In genomic region chr12:84890289-84890688, GRCm38 (mm10) we compare ENCODE assay signal across 29 mouse cellular contexts. TPM values are rescaled to one million over a fixed set of nuclear protein-coding genes. Genes with fewer than 3 reads are reported as not detected.
A peak's percentile ranks its signal among the peaks of the same experiment; 100 is the strongest.
DNase-seq lines count a peak whose midpoint lies in the region; ATAC-seq and TF ChIP-seq lines count a peak whose summit lies in the region.
"Had no signal": no experiment of that assay in that cellular context is flagged by ENCODE, and none has a peak within 500 bp of the region (broad histone marks: within the 10 kb centered on the region; RNA-seq: fewer than 3 reads in every experiment).

No protein-coding gene starts in this region.

- CTCF ChIA-PET in Patski (lab: Charles Lee), result interaction anchor here (2.0 to 2.4 kb wide), 2 partner anchors 12 to 14 kb away, joined by 6 read pairs; partner anchors contain the start of gene Ltbp2

- H3K9ac ChIP-seq in heart, embryonic 11.5 days (ENCODE audit: low read depth, low read length), result no peak overlapping the region
- H3K9ac ChIP-seq in kidney, embryonic 14.5 days (ENCODE audit: low read depth, low read length), result no peak overlapping the region
- H3K9ac ChIP-seq: embryonic facial prominence, embryonic 13.5 days; forebrain, embryonic 15.5 days; heart, embryonic 12.5 days; hindbrain, embryonic 13.5 days; lung, embryonic 15.5 days; midbrain, embryonic 13.5 days; neural tube, embryonic 13.5 days; stomach, embryonic 15.5 days had no signal

- peaks cover 6% of the 10 kb centered on the region for H3K27me3 ChIP-seq in heart, embryonic 10.5 days (ENCODE audit: insufficient read depth, poor library complexity, severe bottlenecking)
- no peaks in the 10 kb centered on the region for H3K27me3 ChIP-seq in heart, embryonic 11.5 days (ENCODE audit: control insufficient read depth, insufficient read depth, low read length)
- no peaks in the 10 kb centered on the region for H3K27me3 ChIP-seq in Patski
- no peaks in the 10 kb centered on the region for H3K27me3 ChIP-seq in kidney, embryonic 14.5 days (ENCODE audit: control insufficient read depth, insufficient read depth, low read length)
- H3K27me3 ChIP-seq: embryonic facial prominence, embryonic 13.5 days; forebrain, embryonic 15.5 days; hindbrain, embryonic 13.5 days; midbrain, embryonic 13.5 days; neural tube, embryonic 13.5 days; stomach, embryonic 15.5 days had no signal

- H3K4me1 ChIP-seq in heart, embryonic 10.5 days, result no peaks in the 10 kb centered on the region
- H3K4me1 ChIP-seq in heart, embryonic 11.5 days (ENCODE audit: control insufficient read depth, insufficient read depth, low read length), result no peaks in the 10 kb centered on the region
- no peaks in the 10 kb centered on the region for H3K4me1 ChIP-seq in kidney, embryonic 14.5 days (ENCODE audit: control insufficient read depth, insufficient read depth, low read length)
- H3K4me1 ChIP-seq: forebrain, embryonic 10.5 days; forebrain, embryonic 15.5 days; heart, embryonic 12.5 days; midbrain, embryonic 13.5 days; neural tube, embryonic 13.5 days; stomach, embryonic 15.5 days had no signal

- WGBS in heart, embryonic 10.5 days, result 63% methylated on average over 15 of the region's 15 CpGs
- 58% methylated on average over 15 of the region's 15 CpGs for WGBS in heart, embryonic 11.5 days (ENCODE audit: insufficient replicate concordance)
- 47% methylated on average over 15 of the region's 15 CpGs for WGBS in kidney, embryonic 14.5 days

- H3K36me3 ChIP-seq in heart, embryonic 10.5 days, result no peaks in the 10 kb centered on the region
- no peaks in the 10 kb centered on the region for H3K36me3 ChIP-seq in heart, embryonic 11.5 days (ENCODE audit: control insufficient read depth, insufficient read depth, low read length)
- no peaks in the 10 kb centered on the region for H3K36me3 ChIP-seq in kidney, embryonic 14.5 days (ENCODE audit: control insufficient read depth, insufficient read depth, low read length)
- H3K36me3 ChIP-seq: embryonic facial prominence, embryonic 13.5 days; forebrain, embryonic 10.5 days; forebrain, embryonic 15.5 days; heart, embryonic 12.5 days; hindbrain, embryonic 13.5 days; lung, embryonic 15.5 days; midbrain, embryonic 13.5 days; neural tube, embryonic 13.5 days; stomach, embryonic 15.5 days had no signal

- no peaks in the 10 kb centered on the region for H3K9me3 ChIP-seq in heart, embryonic 10.5 days
- H3K9me3 ChIP-seq in heart, embryonic 11.5 days (replicated peaks; ENCODE audit: control insufficient read depth, low read length), result 0 out of 2 replicates have a peak, but pooled peaks cover 2% of the 10 kb centered on the region
- no peaks in the 10 kb centered on the region for H3K9me3 ChIP-seq in kidney, embryonic 14.5 days (ENCODE audit: control insufficient read depth, low read length)
- H3K9me3 ChIP-seq: embryonic facial prominence, embryonic 13.5 days; forebrain, embryonic 10.5 days; forebrain, embryonic 15.5 days; hindbrain, embryonic 13.5 days; lung, embryonic 15.5 days; midbrain, embryonic 13.5 days; neural tube, embryonic 13.5 days; stomach, embryonic 15.5 days had no signal

- DNase-seq in heart, embryonic 10.5 days (ENCODE audit: low spot score), result no peak
- peak; percentile 85 for DNase-seq in Patski (ENCODE audit: low read depth, low spot score)
- peak; percentile 22 to 66 for DNase-seq in kidney, postnatal 25 days
- no peak for DNase-seq in right cerebral cortex, postnatal 25 days
- DNase-seq in ovary, postnatal 14 days (ENCODE audit: low spot score), result no peak
- DNase-seq: adrenal gland, adult 2 months; cerebellum, adult 9-10 months; cerebellum, postnatal 36 days; embryo, embryonic 11 days; gastrocnemius, postnatal 25 days; heart, adult 11 months; heart, postnatal 4 days; layer of hippocampus, postnatal 36 days; right cerebral cortex, postnatal 14 days had no signal

- in situ Hi-C loops in Patski (cut with MboI; ENCODE audit: low pct_unique_long_range_greater_than_20kb), result no loop called here

- no peak overlapping the region for H3K4me2 ChIP-seq in heart, embryonic 11.5 days
- no peak overlapping the region for H3K4me2 ChIP-seq in kidney, embryonic 14.5 days (replicated peaks; ENCODE audit: low read depth, low read length)
- H3K4me2 ChIP-seq: embryonic facial prominence, embryonic 13.5 days; forebrain, embryonic 15.5 days; heart, embryonic 12.5 days; hindbrain, embryonic 13.5 days; liver, embryonic 11.5 days; lung, embryonic 15.5 days; midbrain, embryonic 13.5 days; neural tube, embryonic 13.5 days; stomach, embryonic 15.5 days had no signal

- no peak overlapping the region for H3K4me3 ChIP-seq in heart, embryonic 10.5 days
- H3K4me3 ChIP-seq in heart, embryonic 11.5 days (ENCODE audit: low read depth, low read length), result no peak overlapping the region
- no peak overlapping the region for H3K4me3 ChIP-seq in kidney, embryonic 14.5 days (ENCODE audit: low read length)
- H3K4me3 ChIP-seq: embryonic facial prominence, embryonic 13.5 days; forebrain, embryonic 10.5 days; forebrain, embryonic 15.5 days; heart, embryonic 12.5 days; hindbrain, embryonic 13.5 days; layer of hippocampus, adult 2 months; lung, embryonic 15.5 days; midbrain, embryonic 13.5 days; neural tube, embryonic 13.5 days; stomach, embryonic 15.5 days had no signal

- no peak for TF ChIP-seq CTCF in Patski (IDR thresholded peaks at IDR 0.05)

- no peak for ATAC-seq in heart, embryonic 11.5 days (replicated peaks; ENCODE audit: insufficient number of reproducible peaks, low FRiP score, low TSS enrichment)
- ATAC-seq in Patski, result peak; percentile 40
- ATAC-seq in kidney, embryonic 14.5 days (ENCODE audit: low FRiP score, low TSS enrichment), result peak; percentile 49; the same call in 1 of the 2 replicates
- ATAC-seq in CD4-positive, CD25-positive, alpha-beta regulatory T cell, adult 4 months, result no peak
- ATAC-seq: forebrain, embryonic 15.5 days; intestine, embryonic 16.5 days; midbrain, embryonic 13.5 days had no signal

- POLR2A ChIA-PET in Patski (lab: Charles Lee), result no interaction called here

- 0 out of 2 replicates have a peak overlapping the region, but pooled peaks have one; percentile 13 for H3K27ac ChIP-seq in heart, embryonic 10.5 days
- H3K27ac ChIP-seq in heart, embryonic 11.5 days (ENCODE audit: low read depth, low read length), result no peak overlapping the region
- no peak overlapping the region for H3K27ac ChIP-seq in kidney, embryonic 14.5 days (ENCODE audit: low read depth, low read length)
- H3K27ac ChIP-seq: embryonic facial prominence, embryonic 13.5 days; forebrain, embryonic 10.5 days; forebrain, embryonic 15.5 days; hindbrain, embryonic 13.5 days; layer of hippocampus, adult 2 months; lung, embryonic 15.5 days; midbrain, embryonic 13.5 days; neural tube, embryonic 13.5 days; stomach, embryonic 15.5 days had no signal

RNA-seq across cellular contexts. Expression of gene Ltbp2, which starts 14.0 kb away (rescaled TPM):
- polyA plus RNA-seq in heart, embryonic 10.5 days (2016; fragmentation: Nextera tagmentation; extraction: Ambion mirVana), result 0.23 and 0.26 TPM in 2 replicates
- polyA plus RNA-seq in heart, embryonic 11.5 days (2014; fragmentation: Nextera tagmentation; extraction: Ambion mirVana), result 0.21 and 0.37 TPM in 2 replicates
- polyA plus RNA-seq in Patski (2021), result 19.0 TPM
- polyA plus RNA-seq in kidney, embryonic 14.5 days (2014; fragmentation: Nextera tagmentation; extraction: Ambion mirVana), result 0.08 TPM in 1 of 2 replicates, not detected in the other
- not detected for polyA plus RNA-seq in CD4-positive, CD25-positive, alpha-beta regulatory T cell, adult 4 months (2017; shearing (Covaris generic))

Comparison
In these comparisons a context has a peak if more than half of its experiments do, and no peak if none do; other contexts are left out.
1. DNase-seq: peak in Patski (single experiment) and kidney, postnatal 25 days (2 of 2); none in heart, embryonic 10.5 days (single experiment), right cerebral cortex, postnatal 25 days (single experiment) and ovary, postnatal 14 days (single experiment).
2. ATAC-seq: peak in Patski (single experiment) and kidney, embryonic 14.5 days (single experiment); none in heart, embryonic 11.5 days (single experiment) and CD4-positive, CD25-positive, alpha-beta regulatory T cell, adult 4 months (single experiment).
3. RNA of gene Ltbp2, which starts 14.0 kb away (polyA plus RNA-seq): 19.0 TPM in Patski (single experiment); 0.21 to 0.37 TPM in heart, embryonic 11.5 days, 0.23 to 0.26 TPM in heart, embryonic 10.5 days, 0.08 TPM in kidney, embryonic 14.5 days and not detected in CD4-positive, CD25-positive, alpha-beta regulatory T cell, adult 4 months; every median in the first group is over 10 times any median in the second.